Mouse (Mus musculus): ENCODE data around the gene Aff3. TPM values are rescaled to one million over a fixed set of nuclear protein-coding genes. Genes with fewer than 3 reads are reported as not detected.

Gene Aff3
- total RNA-seq, 2 experiments from 2014 or later, result 94.2 to 102 TPM

DNA sequence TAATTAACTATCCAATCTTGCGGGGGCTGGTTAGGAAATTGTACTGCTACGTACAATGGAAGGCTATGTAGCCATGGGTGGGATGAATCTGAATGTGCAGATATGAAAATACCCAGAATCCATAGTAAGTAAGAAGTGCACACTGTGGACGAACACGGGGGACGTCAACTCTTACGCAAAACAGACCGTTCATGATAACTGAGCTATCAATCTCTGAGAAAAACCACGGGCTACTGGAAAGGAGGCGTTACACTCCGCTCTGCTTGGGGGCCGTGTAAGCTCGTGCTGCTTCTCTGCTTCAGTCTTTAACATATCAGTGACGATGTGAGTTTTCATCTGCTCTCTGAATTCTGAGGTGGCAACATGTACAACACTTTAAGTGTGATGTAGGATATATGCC, 114.2 kb downstream of the Aff3 start:
- intact Hi-C loops (cut with DNase I), result no loop called here
- DNase-seq (ENCODE audit: low spot score in 2 of 2), result no peak

DNA sequence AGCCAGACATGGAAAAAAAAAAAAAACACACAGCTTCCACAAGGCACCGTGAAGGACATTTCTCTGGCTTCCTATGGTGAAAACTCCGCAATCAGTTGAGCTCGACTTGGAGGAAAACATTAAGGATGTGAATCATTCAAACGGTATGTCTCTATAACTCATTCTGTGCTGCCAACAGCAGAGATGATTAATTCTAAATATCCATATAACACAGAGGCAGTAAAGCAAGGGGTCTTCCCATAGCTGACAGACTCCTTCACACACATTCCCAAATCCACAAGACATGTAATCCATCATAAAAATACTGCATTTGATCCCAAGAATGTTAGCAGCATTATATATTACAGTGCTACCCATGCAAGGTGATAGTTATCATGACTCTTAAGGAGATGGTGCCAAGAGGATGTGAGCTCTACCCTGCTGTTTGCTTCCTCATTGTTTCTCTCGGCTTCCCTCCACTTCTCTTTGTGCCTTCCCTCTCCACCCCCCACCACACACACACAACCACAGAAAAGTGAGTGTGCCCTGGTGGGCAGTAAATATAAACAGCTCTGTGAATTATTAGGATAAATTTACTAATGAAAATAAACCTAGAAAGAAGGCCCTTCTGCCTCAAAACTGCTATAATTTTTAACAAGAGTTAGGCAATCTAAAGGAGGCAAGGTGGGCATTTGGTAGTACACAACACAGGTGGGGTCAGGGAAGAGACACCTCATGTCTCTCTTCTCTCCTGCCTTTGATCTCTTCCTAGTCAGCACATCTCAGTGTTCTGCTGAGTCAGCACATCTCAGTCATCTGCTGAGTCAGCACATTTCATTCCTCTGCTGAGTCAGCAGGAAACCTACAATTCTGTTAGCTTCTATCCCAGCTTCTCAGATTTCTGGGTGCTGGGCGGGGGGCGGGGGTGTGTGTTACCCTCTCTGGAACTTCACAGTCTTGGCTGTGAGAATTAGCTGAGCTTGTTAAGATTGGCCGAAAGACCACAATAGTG, 115.8 kb downstream of the Aff3 start:
- no peak for DNase-seq (ENCODE audit: low spot score in 2 of 2)
- intact Hi-C loops (cut with DNase I), result no loop called here

DNA sequence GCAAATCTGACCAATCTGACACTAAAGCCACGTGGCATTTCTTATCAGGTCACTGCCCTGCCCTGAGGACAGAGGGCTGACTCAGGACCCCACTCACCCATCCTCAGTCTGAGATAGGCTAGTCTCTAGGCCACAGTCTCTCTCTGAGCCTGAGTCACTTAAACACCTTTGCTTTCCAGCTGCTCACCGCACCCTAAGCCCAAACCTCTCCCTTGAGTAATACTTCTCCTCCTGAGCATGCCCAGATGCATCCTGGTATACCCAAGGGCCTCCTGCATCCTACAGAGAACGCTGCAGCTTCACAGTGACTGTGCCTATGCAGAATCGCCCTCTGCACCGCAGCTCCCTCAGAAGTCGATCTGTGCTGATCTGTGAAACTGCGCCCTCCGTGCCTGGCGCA, 117.1 kb downstream of the Aff3 start:
- intact Hi-C loops (cut with DNase I), result no loop called here

DNA sequence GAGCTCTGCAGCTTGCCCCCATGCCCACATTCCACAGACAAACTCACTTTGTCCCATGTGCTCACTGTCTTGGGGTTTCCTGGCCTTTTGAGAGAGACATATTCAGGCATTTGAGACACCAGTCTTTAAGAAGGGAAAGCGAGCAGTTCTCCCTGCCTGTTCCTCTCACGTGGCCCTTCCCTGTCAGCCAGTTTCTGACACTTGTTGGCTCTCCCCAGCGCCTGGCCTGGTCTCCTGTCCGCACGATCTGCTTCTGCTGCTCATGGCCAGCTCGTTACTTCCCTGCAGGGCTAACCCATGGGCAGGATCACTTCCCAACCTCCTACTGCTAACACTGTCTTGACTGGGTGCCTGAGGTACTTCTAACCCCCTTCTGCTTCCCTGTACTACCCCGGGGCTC, 118.1 kb downstream of the Aff3 start:
- no peak for DNase-seq (ENCODE audit: low spot score in 2 of 2)
- intact Hi-C loops (cut with DNase I), result no loop called here

More for the DNA sequence above, 117.1 kb downstream of the Aff3 start:
- no peak for DNase-seq (ENCODE audit: low spot score in 2 of 2)

DNA sequence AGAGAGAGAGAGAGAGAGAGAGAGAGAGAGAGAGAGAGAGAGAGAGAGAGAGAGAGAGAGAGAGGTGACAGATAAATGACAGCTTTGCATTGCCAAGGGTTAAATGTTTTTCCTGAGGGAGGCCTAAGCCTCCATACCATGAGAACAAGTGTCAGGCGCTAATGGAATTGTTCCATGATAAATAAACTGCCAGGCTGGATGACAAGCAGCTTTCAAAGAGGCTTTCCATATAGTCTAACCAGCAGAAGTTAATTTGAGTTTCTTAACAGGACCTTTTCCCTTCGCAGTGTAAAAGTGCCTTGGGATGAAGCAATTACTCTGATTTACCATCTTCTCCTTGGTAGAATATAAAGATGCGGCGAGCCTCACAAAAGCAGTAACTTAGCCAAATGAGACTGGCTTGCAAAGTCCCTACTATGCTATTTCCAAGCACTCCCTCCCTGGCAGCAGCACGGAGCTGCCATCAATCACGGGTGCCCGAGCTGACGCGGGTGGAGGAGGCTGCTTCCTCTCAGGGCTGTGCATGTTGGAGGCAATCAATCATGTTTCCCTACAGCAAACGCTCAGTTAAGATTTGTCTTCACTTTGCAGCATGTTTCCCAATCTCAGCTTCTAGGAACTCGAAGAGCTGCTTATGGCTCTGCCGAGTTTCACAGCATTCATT, 119.3 kb downstream of the Aff3 start:
- intact Hi-C loops (cut with DNase I), result no loop called here

DNA sequence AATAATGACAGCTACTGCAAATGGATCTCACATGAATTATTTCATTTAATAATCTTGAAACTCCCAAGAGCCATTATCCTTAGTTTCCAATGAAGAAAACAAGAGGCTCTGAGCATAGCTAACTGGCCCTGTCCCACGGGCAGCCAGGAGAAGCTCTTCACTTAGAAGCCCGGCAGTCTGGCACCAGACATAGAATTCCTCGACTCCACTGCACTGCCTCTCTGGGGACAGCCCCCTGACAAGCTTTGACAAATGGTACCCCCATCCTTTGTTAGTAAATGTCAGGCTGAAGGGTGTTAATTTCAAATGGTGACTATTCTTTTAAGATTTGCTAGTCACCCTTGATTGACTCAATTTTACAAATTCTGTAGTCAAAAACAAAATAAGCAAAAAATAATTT, 120.3 kb downstream of the Aff3 start:
- intact Hi-C loops (cut with DNase I), result no loop called here
- no peak for DNase-seq (ENCODE audit: low spot score in 2 of 2)

More for the DNA sequence above, 119.3 kb downstream of the Aff3 start:
- peak in 1 of 2 experiments; percentile 47 for DNase-seq (ENCODE audit: low spot score in 2 of 2)

DNA sequence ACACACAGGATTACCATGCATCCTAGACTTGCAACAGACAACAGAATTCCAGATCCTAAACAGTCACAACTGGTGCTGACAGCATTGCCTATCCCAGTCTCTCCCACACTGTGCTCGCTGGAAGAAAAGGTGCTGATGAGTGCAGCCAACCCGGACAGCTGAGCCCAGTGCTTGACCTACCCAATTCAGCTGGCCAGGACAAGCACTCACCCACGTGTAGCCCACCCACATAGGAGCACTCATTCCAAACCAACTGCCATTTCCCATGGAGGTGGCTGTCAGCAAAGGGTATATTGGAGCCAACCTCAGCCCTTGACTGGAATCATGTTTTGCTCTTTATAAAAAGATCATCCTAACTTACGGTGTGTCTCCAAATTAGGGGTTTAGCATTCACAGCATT, 123.2 kb downstream of the Aff3 start:
- no peak for DNase-seq (ENCODE audit: low spot score in 2 of 2)
- intact Hi-C loops (cut with DNase I), result no loop called here

DNA sequence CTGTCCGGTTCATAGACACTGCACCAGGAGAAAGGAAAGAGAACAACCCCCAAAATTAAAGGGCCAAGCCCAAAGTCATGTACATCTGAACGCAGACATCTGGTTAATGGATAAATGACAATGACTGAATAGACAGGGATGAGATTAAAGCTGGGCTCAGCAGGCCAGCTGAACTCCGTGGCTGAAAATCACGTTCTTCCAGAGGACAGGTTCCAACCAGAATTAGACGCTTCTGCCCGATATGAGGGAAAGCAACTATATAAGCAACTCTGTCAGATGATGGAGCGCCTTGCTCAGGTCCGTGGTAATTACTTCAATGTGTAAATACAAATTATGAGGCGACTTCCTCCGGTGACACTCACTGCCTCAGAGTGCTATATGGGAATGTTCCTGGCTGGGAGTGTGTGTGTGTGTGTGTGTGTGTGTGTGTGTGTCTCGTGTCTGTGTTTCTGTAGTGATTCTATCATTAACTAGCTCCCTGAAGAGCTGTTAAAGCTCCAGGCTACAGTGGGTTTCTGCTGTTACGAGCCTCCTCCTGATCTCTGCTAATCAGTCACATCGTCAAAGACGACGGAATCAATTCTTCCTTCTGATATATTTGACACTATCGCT, 127.7 kb downstream of the Aff3 start:
- intact Hi-C loops (cut with DNase I), result no loop called here

DNA sequence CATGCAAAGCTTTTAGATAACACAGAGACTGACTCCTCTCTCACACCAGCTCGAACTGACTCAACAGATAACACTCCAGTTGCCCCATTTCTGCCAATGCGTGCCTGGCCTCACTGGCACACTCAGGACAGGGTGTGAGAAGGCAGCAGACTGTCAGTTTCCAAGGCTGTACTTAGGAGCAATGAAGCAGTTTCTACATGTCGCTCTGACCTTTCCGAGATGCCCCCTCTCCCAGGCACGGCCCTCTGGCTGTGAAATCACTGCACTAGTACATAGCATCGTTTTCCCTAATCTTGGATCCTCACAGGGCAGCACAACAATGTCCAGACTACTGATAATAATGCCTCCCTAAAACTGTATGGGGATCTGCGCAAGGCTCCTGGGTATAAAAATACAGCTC, 132.2 kb downstream of the Aff3 start:
- no peak for DNase-seq (ENCODE audit: low spot score in 2 of 2)
- intact Hi-C loops (cut with DNase I), result no loop called here

More for the DNA sequence above, 127.7 kb downstream of the Aff3 start:
- DNase-seq (ENCODE audit: low spot score in 2 of 2), result no peak

DNA sequence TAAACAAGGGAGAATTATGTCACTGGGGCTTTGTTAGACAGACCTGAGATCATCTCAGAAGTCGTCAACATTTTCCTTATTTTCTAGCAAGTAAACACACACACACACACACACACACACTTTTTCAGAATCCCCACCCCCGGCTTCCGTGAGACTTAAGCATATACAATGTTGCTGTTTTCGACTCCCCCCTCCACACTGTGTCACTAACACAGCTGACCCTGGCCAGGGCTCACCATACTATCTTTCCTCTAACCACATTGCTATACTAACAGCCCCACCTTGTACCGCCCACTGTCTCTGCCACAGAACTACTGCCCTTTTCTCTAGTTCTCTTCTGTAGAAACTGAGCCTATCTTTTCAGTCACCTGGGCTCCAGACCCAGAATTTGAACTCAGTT, 136.1 kb downstream of the Aff3 start:
- no peak for DNase-seq (ENCODE audit: low spot score in 2 of 2)
- intact Hi-C loops (cut with DNase I), result no loop called here

DNA sequence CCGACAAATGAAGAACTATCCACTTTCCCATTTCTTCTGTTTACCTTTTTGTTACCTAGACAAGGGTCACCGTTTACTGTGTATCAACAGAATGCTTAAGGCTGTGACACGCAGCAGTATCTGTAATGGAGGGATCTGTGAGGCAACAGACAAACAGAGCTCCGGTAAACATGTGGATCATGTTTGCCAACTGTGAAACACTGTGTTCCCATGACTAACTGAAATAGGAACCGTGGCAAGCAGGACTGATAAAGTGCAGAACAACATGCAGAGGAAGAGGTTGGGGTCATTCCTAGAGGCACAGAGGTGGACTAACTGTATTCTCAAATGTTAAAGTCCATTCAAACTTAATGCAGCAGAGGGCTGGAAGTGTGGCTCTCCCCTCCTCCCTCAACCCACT, 138.2 kb downstream of the Aff3 start:
- intact Hi-C loops (cut with DNase I), result no loop called here
- DNase-seq (ENCODE audit: low spot score in 2 of 2), result no peak

DNA sequence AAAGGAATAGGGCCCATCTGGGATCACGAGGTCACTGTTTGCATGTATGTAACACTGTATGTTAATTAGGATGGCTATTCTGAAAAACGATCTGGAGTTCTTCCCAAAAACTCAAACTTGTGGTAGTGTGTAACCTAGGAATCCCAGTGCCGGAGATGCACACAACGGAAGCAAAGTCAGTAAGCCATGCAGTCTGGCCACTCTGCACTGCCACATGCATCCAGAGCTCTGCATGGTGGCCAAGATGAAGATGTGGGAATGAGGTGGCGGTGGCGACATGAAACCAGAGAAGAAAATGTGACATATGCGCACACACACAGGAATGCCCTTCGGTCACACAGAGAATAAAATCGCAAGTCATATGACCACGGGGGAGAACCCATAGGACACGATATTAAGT, 143.1 kb downstream of the Aff3 start:
- DNase-seq (ENCODE audit: low spot score in 2 of 2), result no peak
- intact Hi-C loops (cut with DNase I), result no loop called here

DNA sequence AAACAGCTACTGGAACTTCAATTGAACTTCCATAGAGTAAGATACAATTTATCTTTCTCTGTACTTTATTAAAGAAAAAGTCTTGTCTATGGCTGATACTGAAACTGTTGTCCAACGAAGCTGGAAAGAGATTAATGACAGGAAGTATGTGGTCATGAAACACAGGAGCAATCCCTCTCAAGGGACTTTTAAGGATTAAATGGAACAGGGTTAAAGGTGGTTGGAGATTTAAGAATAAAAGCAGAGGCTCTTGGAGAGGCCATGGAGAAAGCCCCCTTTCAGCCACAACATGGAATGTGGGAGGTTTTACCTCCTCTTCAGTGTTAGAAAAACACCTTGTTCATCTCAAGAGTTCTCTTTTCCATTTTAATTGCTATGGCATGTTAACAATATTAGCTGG, 148.5 kb downstream of the Aff3 start:
- intact Hi-C loops (cut with DNase I), result loop anchor here (10.0 kb wide), 1 partner anchor 331 kb away; no protein-coding TSS in a partner anchor
- DNase-seq (ENCODE audit: low spot score in 2 of 2), result no peak

DNA sequence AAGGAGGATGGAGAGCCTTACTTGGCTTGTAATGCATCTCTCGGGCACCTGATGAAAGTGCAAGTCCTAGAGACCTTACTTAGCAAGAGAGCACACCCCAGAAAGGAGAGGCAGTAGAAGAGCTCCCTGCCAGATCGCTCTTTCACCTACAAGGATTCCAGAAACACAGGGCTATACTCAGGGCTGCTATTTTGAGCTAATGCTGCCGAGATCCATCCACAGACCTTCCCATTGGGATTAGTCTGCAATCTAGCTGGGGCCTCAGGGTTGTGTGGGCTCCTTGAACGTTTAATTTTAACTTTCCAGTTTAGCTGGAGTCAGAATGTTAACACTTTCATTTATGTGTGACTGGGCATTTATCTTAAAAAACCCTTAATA, 150.1 kb downstream of the Aff3 start:
- no peak for DNase-seq (ENCODE audit: low spot score in 2 of 2)
- intact Hi-C loops (cut with DNase I), result loop anchor here (5.0 to 10.0 kb wide), 2 partner anchors 77 to 330 kb away; no protein-coding TSS in a partner anchor

DNA sequence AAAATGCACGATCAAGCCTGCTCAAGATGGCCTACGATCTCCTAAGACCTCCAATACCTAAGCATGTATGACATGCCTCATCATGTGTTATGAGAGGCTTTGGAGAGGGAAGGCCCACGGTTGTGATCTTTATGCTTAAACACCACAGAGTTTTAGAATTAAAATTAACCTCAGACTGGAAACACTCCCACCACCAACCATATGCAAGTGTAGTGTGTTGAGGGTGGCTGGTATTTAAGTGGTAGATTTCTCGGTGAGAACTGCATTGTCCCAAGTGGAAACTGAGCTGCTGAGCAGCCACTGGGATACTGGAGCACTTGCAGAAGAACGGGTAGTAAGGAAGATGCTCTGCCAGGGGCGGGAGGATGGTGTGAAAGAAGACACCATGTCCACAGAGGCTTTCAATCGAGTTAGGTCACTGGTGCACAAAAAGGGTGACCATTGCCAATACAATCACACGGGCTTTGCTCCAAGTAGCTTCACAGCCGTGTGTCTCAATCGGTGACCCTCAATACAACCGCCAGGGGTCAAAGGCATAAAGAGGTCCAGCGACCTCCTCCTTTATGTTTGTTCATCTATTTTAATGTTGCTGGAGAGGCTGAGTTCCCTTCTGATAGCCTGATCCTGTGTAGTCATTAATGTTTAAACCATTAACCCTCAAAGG, 150.7 kb downstream of the Aff3 start:
- peak in 1 of 2 experiments; percentile 66 for DNase-seq (ENCODE audit: low spot score in 2 of 2)
- intact Hi-C loops (cut with DNase I), result loop anchor here (5.0 to 10.0 kb wide), 2 partner anchors 77 to 329 kb away; no protein-coding TSS in a partner anchor

DNA sequence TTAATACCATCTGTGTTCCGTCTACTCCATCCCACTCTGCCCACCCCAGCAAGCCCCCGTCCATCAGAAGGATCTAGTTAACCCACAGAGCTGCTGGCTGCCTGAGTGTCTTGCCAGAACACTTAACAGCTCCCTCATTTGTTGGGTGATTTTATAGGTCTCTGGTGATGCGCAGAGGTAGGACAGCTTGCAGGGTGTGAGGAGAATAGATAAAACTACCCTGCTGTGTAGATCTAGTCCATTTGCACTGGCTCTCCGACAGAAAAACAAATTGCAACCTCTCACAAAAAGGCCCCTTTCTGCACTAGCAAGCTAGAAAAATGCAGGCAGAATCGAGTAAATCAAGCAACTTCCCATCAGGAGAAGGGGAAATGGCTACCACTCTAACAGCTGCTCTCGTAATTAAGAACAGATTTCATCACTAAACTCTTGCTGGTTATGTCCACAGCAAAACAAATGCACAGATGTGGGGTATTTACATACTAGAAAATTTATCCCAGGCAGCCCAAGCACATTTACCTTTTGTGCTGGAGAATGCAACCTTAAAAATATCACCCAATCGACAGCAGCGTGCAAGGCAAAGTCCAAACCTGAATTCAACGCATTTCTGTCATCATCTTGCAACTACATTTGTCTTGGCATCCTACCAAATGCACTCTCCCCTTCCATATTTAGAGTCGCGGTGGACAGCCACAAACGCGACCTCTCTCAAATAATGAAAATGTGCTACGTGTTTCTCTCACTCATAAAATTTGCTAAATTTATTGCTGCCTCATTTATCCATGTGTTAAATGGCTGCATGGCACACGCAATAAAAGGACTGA, 152.3 kb downstream of the Aff3 start:
- intact Hi-C loops (cut with DNase I), result loop anchor here (5.0 to 10.0 kb wide), 2 partner anchors 75 to 328 kb away; no protein-coding TSS in a partner anchor
- peak; percentile 8 to 21 for DNase-seq (ENCODE audit: low spot score in 2 of 2)

DNA sequence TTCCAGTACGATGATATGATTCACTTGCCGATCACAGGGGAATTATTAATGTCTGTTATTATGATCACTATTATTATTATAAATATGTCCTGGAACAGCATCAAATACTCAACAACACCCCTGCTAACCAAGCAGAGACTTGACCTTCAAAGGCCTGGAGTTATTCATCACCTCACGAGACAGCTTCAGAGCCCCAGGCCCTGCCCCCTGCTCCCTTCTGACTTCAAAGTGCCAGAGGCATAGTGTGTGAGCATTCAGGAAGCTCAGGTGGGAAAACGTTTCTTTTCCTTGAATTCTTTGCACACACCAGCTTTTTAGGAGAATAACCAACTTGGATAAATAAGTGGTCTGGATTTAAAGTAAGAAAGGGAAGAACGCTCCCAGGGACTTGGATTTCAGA, 153.7 kb downstream of the Aff3 start:
- intact Hi-C loops (cut with DNase I), result loop anchor here (5.0 to 10.0 kb wide), 2 partner anchors 74 to 326 kb away; no protein-coding TSS in a partner anchor
- DNase-seq (ENCODE audit: low spot score in 2 of 2), result no peak

DNA sequence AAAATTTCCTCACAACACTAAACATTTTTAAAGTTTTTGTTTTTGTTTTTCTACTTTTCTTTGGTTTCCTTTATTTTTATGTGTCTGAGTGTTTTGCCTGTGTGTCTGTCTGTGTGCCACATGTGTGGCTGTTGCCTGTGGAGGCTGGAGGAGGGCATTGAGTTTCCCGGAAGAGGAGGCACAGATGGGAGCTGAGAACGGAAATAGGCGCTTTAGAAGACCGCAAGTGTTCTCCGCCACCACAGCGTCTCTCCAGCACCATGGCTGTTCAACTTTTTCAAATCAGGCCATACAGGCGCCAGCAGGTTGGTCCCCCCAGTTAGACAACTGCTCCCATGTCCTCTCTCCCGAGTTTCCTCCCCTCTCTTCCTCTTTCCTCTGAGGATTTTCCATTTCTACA, 155.5 kb downstream of the Aff3 start:
- intact Hi-C loops (cut with DNase I), result no loop called here
- no peak for DNase-seq (ENCODE audit: low spot score in 2 of 2)
